Mouse (Mus musculus): ENCODE results near the gene Ddx1. TPM values are rescaled to one million over a fixed set of nuclear protein-coding genes. Genes with fewer than 3 reads are reported as not detected.

Gene Ddx1
- total RNA-seq, 1 experiment = 73.3 TPM

GRCm38 (mm10) chr12:13249573-13249919, 533 bp upstream of the Ddx1 start:
- no peak for TF ChIP-seq MAFK (IDR thresholded peaks at IDR 0.05; ENCODE audit: insufficient read depth, low read depth, low read length)
- Histone ChIP-seq H3K27ac (ENCODE audit: insufficient read depth, low read depth, low read length, poor library complexity, severe bottlenecking) (no peak overlapping the region), H3K36me3 (ENCODE audit: control insufficient read depth, insufficient read depth, low read length, poor library complexity, severe bottlenecking) (peaks cover under 1% of the 10 kb centered on the region), H3K9ac (ENCODE audit: insufficient read depth, low read depth, low read length, poor library complexity, severe bottlenecking) (no peak overlapping the region), H3K4me1 (ENCODE audit: control insufficient read depth in 2 of 2, insufficient read depth in 2 of 2, low read length in 2 of 2, poor library complexity in 1 of 2) (0 out of 4 replicates have a peak, but pooled peaks cover 0 to 2% of the 10 kb centered on the region in 2 experiments), H3K4me3 (ENCODE audit: insufficient read depth in 1 of 2, low read depth in 1 of 2, low read length in 2 of 2, poor library complexity in 1 of 2, severe bottlenecking in 1 of 2) (peak overlapping the region in 1 of 2 experiments; percentile 92; a peak in 3 of 4 replicates), H3K9me3 (ENCODE audit: control insufficient read depth, insufficient read depth, low read depth, low read length) (no peaks in the 10 kb centered on the region)
- in situ Hi-C loops (cut with MboI; ENCODE audit: low sequenced_read_pairs in 2 of 2, unreplicated experiment in 2 of 2) = loop anchor here in 1 of 2 experiments (25.0 kb wide), 1 partner anchor 1962 kb away; no protein-coding TSS in a partner anchor
- DNase-seq (ENCODE audit: low read depth, low spot score) = no peak

GRCm38 (mm10) chr12:13242453-13242852, 6.6 kb downstream of the Ddx1 start:
- Histone ChIP-seq H3K4me3 (ENCODE audit: insufficient read depth in 1 of 2, low read depth in 1 of 2, low read length in 2 of 2, poor library complexity in 1 of 2, severe bottlenecking in 1 of 2) (no peak overlapping the region), H3K9ac (ENCODE audit: insufficient read depth, low read depth, low read length, poor library complexity, severe bottlenecking) (no peak overlapping the region), H3K27ac (ENCODE audit: insufficient read depth, low read depth, low read length, poor library complexity, severe bottlenecking) (no peak overlapping the region), H3K36me3 (ENCODE audit: control insufficient read depth, insufficient read depth, low read length, poor library complexity, severe bottlenecking) (peaks cover 28% of the 10 kb centered on the region), H3K4me1 (ENCODE audit: control insufficient read depth in 2 of 2, insufficient read depth in 2 of 2, low read length in 2 of 2, poor library complexity in 1 of 2) (no peaks in the 10 kb centered on the region), H3K9me3 (ENCODE audit: control insufficient read depth, insufficient read depth, low read depth, low read length) (no peaks in the 10 kb centered on the region)
- DNase-seq (ENCODE audit: low read depth, low spot score) = no peak
- in situ Hi-C loops (cut with MboI; ENCODE audit: low sequenced_read_pairs in 2 of 2, unreplicated experiment in 2 of 2) = loop anchor here in 1 of 2 experiments (25.0 kb wide), 1 partner anchor 1955 kb away; no protein-coding TSS in a partner anchor
- TF ChIP-seq ZC3H11A (IDR thresholded peaks at IDR 0.05; ENCODE audit: borderline replicate concordance, low read depth, low read length) = no peak
- TF ChIP-seq HCFC1 (IDR thresholded peaks at IDR 0.05; ENCODE audit: borderline replicate concordance, insufficient read depth, low read length) = no peak
- no peak for TF ChIP-seq ZNF384 (IDR thresholded peaks at IDR 0.05; ENCODE audit: low read depth, low read length)
- no peak for TF ChIP-seq CHD2 (IDR thresholded peaks at IDR 0.05; ENCODE audit: low read depth, low read length)
- TF ChIP-seq MAFK (IDR thresholded peaks at IDR 0.05; ENCODE audit: insufficient read depth, low read depth, low read length) = no peak

GRCm38 (mm10) chr12:13218101-13218514, 30.9 kb downstream of the Ddx1 start:
- Histone ChIP-seq H3K4me3 (ENCODE audit: insufficient read depth in 1 of 2, low read depth in 1 of 2, low read length in 2 of 2, poor library complexity in 1 of 2, severe bottlenecking in 1 of 2) (no peak overlapping the region), H3K36me3 (ENCODE audit: control insufficient read depth, insufficient read depth, low read length, poor library complexity, severe bottlenecking) (peaks cover 18% of the 10 kb centered on the region), H3K9me3 (ENCODE audit: control insufficient read depth, insufficient read depth, low read depth, low read length) (no peaks in the 10 kb centered on the region), H3K9ac (ENCODE audit: insufficient read depth, low read depth, low read length, poor library complexity, severe bottlenecking) (no peak overlapping the region), H3K4me1 (ENCODE audit: control insufficient read depth in 2 of 2, insufficient read depth in 2 of 2, low read length in 2 of 2, poor library complexity in 1 of 2) (no peaks in the 10 kb centered on the region), H3K27ac (ENCODE audit: insufficient read depth, low read depth, low read length, poor library complexity, severe bottlenecking) (no peak overlapping the region)
- no peak for DNase-seq (ENCODE audit: low read depth, low spot score)
- in situ Hi-C loops (cut with MboI; ENCODE audit: low sequenced_read_pairs in 2 of 2, unreplicated experiment in 2 of 2) = loop anchor here (10.0 to 25.0 kb wide), 3 partner anchors 793 to 893 kb away; no protein-coding TSS in a partner anchor
- no peak for TF ChIP-seq ZNF384 (IDR thresholded peaks at IDR 0.05; ENCODE audit: low read depth, low read length)

GRCm38 (mm10) chr12:13217568-13217967, 31.4 kb downstream of the Ddx1 start:
- Histone ChIP-seq H3K4me3 (ENCODE audit: insufficient read depth in 1 of 2, low read depth in 1 of 2, low read length in 2 of 2, poor library complexity in 1 of 2, severe bottlenecking in 1 of 2) (no peak overlapping the region), H3K9ac (ENCODE audit: insufficient read depth, low read depth, low read length, poor library complexity, severe bottlenecking) (no peak overlapping the region), H3K9me3 (ENCODE audit: control insufficient read depth, insufficient read depth, low read depth, low read length) (no peaks in the 10 kb centered on the region), H3K27ac (ENCODE audit: insufficient read depth, low read depth, low read length, poor library complexity, severe bottlenecking) (no peak overlapping the region), H3K36me3 (ENCODE audit: control insufficient read depth, insufficient read depth, low read length, poor library complexity, severe bottlenecking) (peaks cover 15% of the 10 kb centered on the region), H3K4me1 (ENCODE audit: control insufficient read depth in 2 of 2, insufficient read depth in 2 of 2, low read length in 2 of 2, poor library complexity in 1 of 2) (no peaks in the 10 kb centered on the region)
- no peak for DNase-seq (ENCODE audit: low read depth, low spot score)
- in situ Hi-C loops (cut with MboI; ENCODE audit: low sequenced_read_pairs in 2 of 2, unreplicated experiment in 2 of 2) = loop anchor here (10.0 to 25.0 kb wide), 3 partner anchors 793 to 893 kb away; no protein-coding TSS in a partner anchor
- no peak for TF ChIP-seq MAFK (IDR thresholded peaks at IDR 0.05; ENCODE audit: insufficient read depth, low read depth, low read length)
- no peak for TF ChIP-seq ZC3H11A (IDR thresholded peaks at IDR 0.05; ENCODE audit: borderline replicate concordance, low read depth, low read length)
- no peak for TF ChIP-seq ZNF384 (IDR thresholded peaks at IDR 0.05; ENCODE audit: low read depth, low read length)
- TF ChIP-seq HCFC1 (IDR thresholded peaks at IDR 0.05; ENCODE audit: borderline replicate concordance, insufficient read depth, low read length) = no peak
- TF ChIP-seq CHD2 (IDR thresholded peaks at IDR 0.05; ENCODE audit: low read depth, low read length) = no peak

- no peaks in the 10 kb centered on the region for H3K9me3 ChIP-seq (ENCODE audit: control insufficient read depth, insufficient read depth, low read depth, low read length)
- in situ Hi-C loops (cut with MboI; ENCODE audit: low sequenced_read_pairs in 2 of 2, unreplicated experiment in 2 of 2) = loop anchor here (10.0 to 25.0 kb wide), 3 partner anchors 792 to 892 kb away; no protein-coding TSS in a partner anchor
Observed at GRCm38 (mm10) chr12:13216501-13217103, 32.4 kb downstream of the Ddx1 start.

More at GRCm38 (mm10) chr12:13216501-13217103, 32.4 kb downstream of the Ddx1 start:
- H3K9ac ChIP-seq (ENCODE audit: insufficient read depth, low read depth, low read length, poor library complexity, severe bottlenecking) = no peak overlapping the region
- TF ChIP-seq MAFK (IDR thresholded peaks at IDR 0.05; ENCODE audit: insufficient read depth, low read depth, low read length) (no peak), ZNF384 (IDR thresholded peaks at IDR 0.05; ENCODE audit: low read depth, low read length) (no peak), ZC3H11A (IDR thresholded peaks at IDR 0.05; ENCODE audit: borderline replicate concordance, low read depth, low read length) (no peak), CHD2 (IDR thresholded peaks at IDR 0.05; ENCODE audit: low read depth, low read length) (no peak), HCFC1 (IDR thresholded peaks at IDR 0.05; ENCODE audit: borderline replicate concordance, insufficient read depth, low read length) (no peak)
- H3K27ac ChIP-seq (ENCODE audit: insufficient read depth, low read depth, low read length, poor library complexity, severe bottlenecking) = no peak overlapping the region
- H3K36me3 ChIP-seq (ENCODE audit: control insufficient read depth, insufficient read depth, low read length, poor library complexity, severe bottlenecking) = peaks cover 15% of the 10 kb centered on the region
- DNase-seq (ENCODE audit: low read depth, low spot score) = no peak
- no peak overlapping the region for H3K4me3 ChIP-seq (ENCODE audit: insufficient read depth in 1 of 2, low read depth in 1 of 2, low read length in 2 of 2, poor library complexity in 1 of 2, severe bottlenecking in 1 of 2)
- no peaks in the 10 kb centered on the region for H3K4me1 ChIP-seq (ENCODE audit: control insufficient read depth in 2 of 2, insufficient read depth in 2 of 2, low read length in 2 of 2, poor library complexity in 1 of 2)

Data from ES-E14 (cell line).